Mouse (Mus musculus) spleen, adult 2 months (tissue): ENCODE measurements at regions not wholly inside any gene's neighbourhood (a gene's known extent, or its start where the extent isn't known, plus 50 kb on each side); places are given as distances from the start of the nearest gene placed in this dataset.

ENCODE experiments used
- CTCF ChIP-seq: fragments of 200-500 bp; IDR thresholded peaks from 2 replicates; pipeline ENCODE4 v1.5.1; 2011; ENCODE audit warnings: mild to moderate bottlenecking, inconsistent platforms; ENCODE audit not compliant: insufficient read depth, insufficient read length, insufficient replicate concordance; ENCODE audit errors: extremely low read depth
- POLR2A ChIP-seq: fragments of 200-500 bp; IDR thresholded peaks from 2 replicates; pipeline ENCODE4 v1.6.1; 2011; ENCODE audit warnings: low read depth, low read length, inconsistent platforms

GRCm38 (mm10) chr5:119015606-119016255 lies 455.3 kb downstream of the Med13l start:
- no peak for TF ChIP-seq CTCF
- no peak for TF ChIP-seq POLR2A
